8 mouse cellular contexts compared by ENCODE assay signal in the genomic region with DNA sequence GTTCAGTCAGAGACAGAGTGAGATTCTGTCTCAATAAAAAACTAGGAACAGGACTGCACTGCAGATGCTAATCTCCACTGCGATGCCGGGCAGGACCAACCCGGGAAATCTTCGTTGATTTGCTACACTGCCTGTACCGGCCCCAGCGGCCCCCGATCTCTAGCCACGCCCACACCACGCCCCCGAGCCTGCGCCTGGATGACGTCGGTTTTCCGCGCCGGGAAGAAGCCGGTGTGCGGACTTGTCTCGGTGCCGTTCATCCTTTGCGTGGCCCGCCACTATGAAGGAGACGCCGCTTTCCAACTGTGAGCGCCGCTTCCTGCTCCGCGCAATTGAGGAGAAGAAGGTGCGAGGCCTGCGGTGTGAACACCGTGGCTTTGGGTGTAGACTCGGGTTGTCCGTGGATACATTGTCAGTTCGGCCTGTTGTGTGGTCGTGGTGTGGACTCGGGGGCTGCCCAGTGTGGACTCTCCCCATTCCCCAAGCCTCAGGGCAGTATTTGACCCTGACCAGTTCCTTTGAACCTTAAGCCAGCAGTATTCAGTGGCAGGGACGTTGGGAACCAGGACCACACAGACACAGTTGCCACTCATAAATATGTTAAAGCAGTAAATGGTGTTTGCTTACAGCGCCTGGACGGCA. TPM values are rescaled to one million over a fixed set of nuclear protein-coding genes. Genes with fewer than 3 reads are reported as not detected.
DNase-seq lines count a peak whose midpoint lies in the region; ATAC-seq and TF ChIP-seq lines count a peak whose summit lies in the region.

A gene (plus strand): TSS at position 201 of the 642 bp plus-strand sequence.

- peaks cover 20% of the 10 kb centered on the region for H3K4me1 ChIP-seq in erythroblast, embryonic 14.5 days (ENCODE audit: control insufficient read depth)
- H3K4me1 ChIP-seq in heart, embryonic 12.5 days (replicated peaks) = 0 out of 2 replicates have a peak, but pooled peaks cover 7% of the 10 kb centered on the region
- H3K4me1 ChIP-seq in liver, embryonic 12.5 days = peaks cover 17% of the 10 kb centered on the region
- 0 out of 2 replicates have a peak, but pooled peaks cover 7% of the 10 kb centered on the region for H3K4me1 ChIP-seq in stomach, embryonic 15.5 days

- under 1% methylated on average over 39 of the region's 39 CpGs for WGBS in heart, embryonic 12.5 days
- under 1% methylated on average over 39 of the region's 39 CpGs for WGBS in liver, embryonic 12.5 days (ENCODE audit: insufficient replicate concordance)
- WGBS in stomach, embryonic 15.5 days = under 1% methylated on average over 39 of the region's 39 CpGs

- peak within 1 kb of the TSS; percentile 88 for H3K9ac ChIP-seq in heart, embryonic 12.5 days
- H3K9ac ChIP-seq in liver, embryonic 12.5 days = peak within 1 kb of the TSS; percentile 81
- peak within 1 kb of the TSS; percentile 58 for H3K9ac ChIP-seq in stomach, embryonic 15.5 days

- peak within 1 kb of the TSS; percentile 95 for H3ac ChIP-seq in C2C12 (ENCODE audit: control insufficient read depth, insufficient read length, low read depth)

- peaks cover 8% of the 10 kb centered on the region for H3K79me3 ChIP-seq in C2C12 (ENCODE audit: low read depth)

- H3K4me2 ChIP-seq in heart, embryonic 12.5 days = peak within 1 kb of the TSS; percentile 88
- H3K4me2 ChIP-seq in liver, embryonic 12.5 days = peak within 1 kb of the TSS; percentile 83
- H3K4me2 ChIP-seq in stomach, embryonic 15.5 days = peak within 1 kb of the TSS; percentile 92

- peak within 1 kb of the TSS; percentile 55 for H3K27ac ChIP-seq in heart, embryonic 12.5 days (ENCODE audit: poor library complexity, severe bottlenecking)
- H3K27ac ChIP-seq in liver, embryonic 12.5 days = peak within 1 kb of the TSS; percentile 5
- H3K27ac ChIP-seq in stomach, embryonic 15.5 days = peak within 1 kb of the TSS; percentile 40; the same call in 1 of the 2 replicates

- H3K9me3 ChIP-seq in erythroblast, embryonic 14.5 days (ENCODE audit: control insufficient read depth, low read length) = no peaks in the 10 kb centered on the region
- no peaks in the 10 kb centered on the region for H3K9me3 ChIP-seq in heart, embryonic 12.5 days (replicated peaks)
- H3K9me3 ChIP-seq in liver, embryonic 12.5 days (replicated peaks) = no peaks in the 10 kb centered on the region
- no peaks in the 10 kb centered on the region for H3K9me3 ChIP-seq in stomach, embryonic 15.5 days

- TF ChIP-seq POLR2A in brain, embryonic 14.5 days (IDR thresholded peaks at IDR 0.05; ENCODE audit: borderline replicate concordance, extremely low read depth, insufficient read depth, insufficient read length, poor library complexity, severe bottlenecking) = peak; percentile 63; the same call in 1 of the 2 replicates

- peak within 1 kb of the TSS; percentile 86 for H3K4me3 ChIP-seq in C2C12 (ENCODE audit: insufficient read depth, poor library complexity, severe bottlenecking)
- H3K4me3 ChIP-seq in erythroblast, embryonic 14.5 days (replicated peaks) = peak within 1 kb of the TSS; percentile 88
- peak within 1 kb of the TSS; percentile 98 for H3K4me3 ChIP-seq in heart, embryonic 12.5 days
- peak within 1 kb of the TSS; percentile 86 for H3K4me3 ChIP-seq in liver, embryonic 12.5 days
- H3K4me3 ChIP-seq in stomach, embryonic 15.5 days (replicated peaks) = peak within 1 kb of the TSS; percentile 85

- DNase-seq in brain, embryonic 14.5 days (ENCODE audit: low read depth) = peak; percentile 97
- DNase-seq in kidney, postnatal 10 days = peak; percentile 96
- peak; percentile 88 to 91 for DNase-seq in natural killer cell, adult 2 months (ENCODE audit: low spot score in 2 of 2)

- H3K79me2 ChIP-seq in C2C12 (ENCODE audit: control insufficient read depth, insufficient read depth) = peaks cover 20% of the 10 kb centered on the region

- H3K27me3 ChIP-seq in C2C12 (ENCODE audit: control insufficient read depth, insufficient read depth, insufficient read length) = no peaks in the 10 kb centered on the region
- H3K27me3 ChIP-seq in erythroblast, embryonic 14.5 days (ENCODE audit: control insufficient read depth) = peaks cover 15% of the 10 kb centered on the region
- no peaks in the 10 kb centered on the region for H3K27me3 ChIP-seq in heart, embryonic 12.5 days (replicated peaks)
- H3K27me3 ChIP-seq in liver, embryonic 12.5 days (replicated peaks) = peaks cover 6% of the 10 kb centered on the region; the same call in 1 of the 2 replicates
- H3K27me3 ChIP-seq in stomach, embryonic 15.5 days (replicated peaks) = no peaks in the 10 kb centered on the region

- peak; percentile 93 for ATAC-seq in heart, embryonic 12.5 days (ENCODE audit: insufficient number of reproducible peaks, low FRiP score)
- peak; percentile 93 for ATAC-seq in liver, embryonic 12.5 days
- ATAC-seq in stomach, embryonic 15.5 days (ENCODE audit: insufficient read depth, low FRiP score, low read depth) = peak; percentile 93

- TF ChIP-seq CTCF in C2C12 (IDR thresholded peaks at IDR 0.05; ENCODE audit: control insufficient read depth, insufficient read depth, insufficient read length) = no peak
- TF ChIP-seq CTCF in brain, embryonic 14.5 days (IDR thresholded peaks at IDR 0.05; ENCODE audit: borderline replicate concordance, extremely low read depth, insufficient read depth, insufficient read length) = no peak

- H3K36me3 ChIP-seq in C2C12 (ENCODE audit: control insufficient read depth, insufficient read depth) = peaks cover 31% of the 10 kb centered on the region
- peaks cover 36% of the 10 kb centered on the region for H3K36me3 ChIP-seq in erythroblast, embryonic 14.5 days (ENCODE audit: control insufficient read depth)
- peaks cover 32% of the 10 kb centered on the region for H3K36me3 ChIP-seq in heart, embryonic 12.5 days
- H3K36me3 ChIP-seq in liver, embryonic 12.5 days = peaks cover 36% of the 10 kb centered on the region
- H3K36me3 ChIP-seq in stomach, embryonic 15.5 days = peaks cover 18% of the 10 kb centered on the region

TF ChIP-seq in C2C12, 6 proteins besides CTCF, POLR2A, EP300 and RAD21:
- no peak for TF ChIP-seq MYOD1 (IDR thresholded peaks at IDR 0.05; ENCODE audit: control insufficient read depth, insufficient read length, low read depth)
- TF ChIP-seq CEBPB (IDR thresholded peaks at IDR 0.05; ENCODE audit: low read depth) = no peak
- TF ChIP-seq MAX (IDR thresholded peaks at IDR 0.05) = no peak
- no peak for TF ChIP-seq MYOG (IDR thresholded peaks at IDR 0.05; ENCODE audit: control insufficient read depth, extremely low read depth, insufficient read length)
- TF ChIP-seq FOSL1 (IDR thresholded peaks at IDR 0.05; ENCODE audit: insufficient read depth, low read length, poor library complexity, severe bottlenecking) = no peak
- no peak for TF ChIP-seq USF1 (IDR thresholded peaks at IDR 0.05; ENCODE audit: low read depth)

RNA-seq across cellular contexts. Expression of the gene that starts here (rescaled TPM):
- polyA plus RNA-seq in C2C12 (2012; fragmentation: generic; extraction: Trizol) = 10.8 TPM
- polyA plus RNA-seq in brain, embryonic 14.5 days (2012; rRNA removed) = 41.2 and 45.7 TPM in 2 replicates
- polyA plus RNA-seq in erythroblast, embryonic 14.5 days (2012) = 0.22 and 0.24 TPM in 2 replicates
- polyA plus RNA-seq in heart, embryonic 12.5 days (2016; fragmentation: Nextera tagmentation; extraction: Ambion mirVana) = 45.0 and 49.5 TPM in 2 replicates
- polyA plus RNA-seq in liver, embryonic 12.5 days (2016; fragmentation: Nextera tagmentation; extraction: Ambion mirVana) = 56.6 and 57.8 TPM in 2 replicates
- polyA plus RNA-seq in stomach, embryonic 15.5 days (2015; fragmentation: Nextera tagmentation; extraction: Ambion mirVana) = 51.7 and 64.3 TPM in 2 replicates

Comparison
In these comparisons a context has a peak if more than half of its experiments do, and no peak if none do; other contexts are left out.
1. Peak in every context shown above with its lines: DNase-seq, ATAC-seq, H3K4me3 ChIP-seq and H3K27ac ChIP-seq.
2. H3K27ac ChIP-seq: peak in every context shown above with its lines; median percentile 55 in heart, embryonic 12.5 days; 40 in stomach, embryonic 15.5 days; 5 in liver, embryonic 12.5 days.